Mouse (Mus musculus): ENCODE data around the gene Hist1h4j. TPM values are rescaled to one million over a fixed set of nuclear protein-coding genes. Genes with fewer than 3 reads are reported as not detected.
A peak's percentile ranks its signal among the peaks of the same experiment; 100 is the strongest.

Gene Hist1h4j
- total and polyA plus RNA-seq, 3 experiments = 2.7 to 947 TPM; not detected in 1

DNA sequence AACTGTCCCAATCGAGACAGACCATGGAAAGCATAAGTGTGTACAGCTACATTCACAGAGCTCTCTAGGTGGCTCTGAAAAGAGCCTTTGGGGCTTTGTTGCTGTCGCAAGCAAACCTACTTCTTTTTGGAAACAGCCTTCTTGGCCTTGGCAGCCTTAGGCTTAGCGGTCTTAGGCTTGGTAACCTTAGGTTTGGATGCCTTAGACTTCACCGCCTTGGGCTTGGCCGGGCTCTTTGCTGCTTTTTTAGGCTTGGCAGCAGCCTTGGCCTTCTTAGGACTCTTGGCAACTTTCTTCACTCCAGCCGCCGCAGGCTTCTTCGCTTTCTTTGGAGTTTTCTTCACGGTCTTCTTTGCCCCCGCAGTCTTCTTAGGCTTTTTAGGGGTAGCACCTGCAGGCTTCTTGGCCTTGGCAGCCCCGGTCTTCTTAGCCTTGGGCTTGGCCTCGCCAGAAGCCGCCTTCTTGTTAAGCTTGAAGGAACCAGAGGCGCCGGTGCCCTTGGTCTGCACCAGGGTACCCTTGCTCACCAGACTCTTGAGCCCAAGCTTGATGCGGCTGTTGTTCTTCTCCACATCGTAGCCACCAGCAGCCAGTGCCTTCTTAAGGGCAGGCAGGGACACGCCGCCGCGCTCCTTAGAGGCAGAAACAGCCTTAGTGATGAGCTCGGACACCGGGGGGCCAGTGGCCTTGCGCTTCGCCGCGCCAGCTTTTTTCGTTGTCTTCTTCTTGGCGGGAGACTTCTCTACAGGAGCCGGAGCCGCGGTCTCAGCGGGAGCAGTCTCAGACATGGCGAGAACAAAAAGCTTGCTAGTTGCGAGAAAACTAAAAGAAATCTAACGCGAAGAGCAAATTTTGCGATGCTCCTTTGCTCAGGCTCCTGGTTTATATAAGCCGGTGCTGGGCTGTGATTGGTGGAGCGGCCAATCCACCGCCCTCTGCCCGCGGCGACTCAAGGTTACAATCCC is 45.2 kb downstream of the Hist1h4j start, which contains the start of gene Hist1h1b:
Hist1h1b (minus strand) TSS at position 859 of the 965 bp plus-strand sequence.
- Histone ChIP-seq H3K9me3 (replicated peaks; ENCODE audit: insufficient read depth, low read length) (no peaks in the 10 kb centered on the region), H3K4me1 (ENCODE audit: control insufficient read depth in 1 of 2, insufficient read depth in 2 of 2, low read length in 2 of 2) (peaks cover 0 to 15% of the 10 kb centered on the region in 2 experiments; a peak in 2 of 4 replicates), H3K27me3 (ENCODE audit: control insufficient read depth in 1 of 2, insufficient read depth in 2 of 2, low read length in 2 of 2) (no peaks in the 10 kb centered on the region), H3K4me3 (ENCODE audit: control insufficient read depth in 1 of 2, insufficient read depth in 1 of 2, low read depth in 2 of 2, low read length in 2 of 2) (peak within 1 kb of the TSS; percentile 17 to 64), H3K9ac (ENCODE audit: control insufficient read depth, low read depth, low read length, poor library complexity, severe bottlenecking) (peak within 1 kb of the TSS; percentile 93), H3K27ac (ENCODE audit: control insufficient read depth, low read depth, low read length) (peak within 1 kb of the TSS; percentile 99), H3K36me3 (ENCODE audit: control insufficient read depth in 1 of 2, insufficient read depth in 2 of 2, low read length in 2 of 2) (peaks cover 0 to 30% of the 10 kb centered on the region in 2 experiments; a peak in 2 of 4 replicates), H3K79me2 (ENCODE audit: control insufficient read depth, insufficient read depth, low read length, poor library complexity) (peaks cover 8% of the 10 kb centered on the region; the same call in 1 of the 2 replicates)
- peak; percentile 94 for DNase-seq (ENCODE audit: low read depth, low spot score)
- no peak for TF ChIP-seq MAZ (IDR thresholded peaks at IDR 0.05; ENCODE audit: low read depth, low read length)
- TF ChIP-seq GABPA (IDR thresholded peaks at IDR 0.05; ENCODE audit: low read depth, low read length) = no peak
- TF ChIP-seq CTCF (IDR thresholded peaks at IDR 0.05 in 2 of 3, conservative IDR thresholded peaks at IDR 0.05 in 1 of 3; ENCODE audit: control insufficient read depth in 1 of 3, insufficient read depth in 1 of 3, low read depth in 2 of 3, low read length in 3 of 3, poor library complexity in 1 of 3, severe bottlenecking in 1 of 3) = 0 out of 6 replicates have a peak, but pooled peaks of 1 of the 3 experiments have one; percentile 9
- TF ChIP-seq POLR2A (IDR thresholded peaks at IDR 0.05; ENCODE audit: control insufficient read depth in 1 of 2, insufficient read depth in 1 of 2, low read depth in 1 of 2, low read length in 2 of 2, poor library complexity in 1 of 2) = peak in 1 of 2 experiments; percentile 97; a peak in 2 of 4 replicates
- peak; percentile 97 for TF ChIP-seq POLR2AphosphoS5 (IDR thresholded peaks at IDR 0.05; ENCODE audit: borderline replicate concordance, low read depth, low read length)

- no peaks in the 10 kb centered on the region for H3K9me3 ChIP-seq (replicated peaks; ENCODE audit: insufficient read depth, low read length)
- peak overlapping the region; percentile 17 to 64 for H3K4me3 ChIP-seq (ENCODE audit: control insufficient read depth in 1 of 2, insufficient read depth in 1 of 2, low read depth in 2 of 2, low read length in 2 of 2)
- H3K4me1 ChIP-seq (ENCODE audit: control insufficient read depth in 1 of 2, insufficient read depth in 2 of 2, low read length in 2 of 2) = peaks cover 0 to 15% of the 10 kb centered on the region in 2 experiments; a peak in 2 of 4 replicates
- H3K79me2 ChIP-seq (ENCODE audit: control insufficient read depth, insufficient read depth, low read length, poor library complexity) = peaks cover 8% of the 10 kb centered on the region; the same call in 1 of the 2 replicates
- H3K27ac ChIP-seq (ENCODE audit: control insufficient read depth, low read depth, low read length) = peak overlapping the region; percentile 99
- TF ChIP-seq ZMIZ1 (IDR thresholded peaks at IDR 0.05; ENCODE audit: low read depth, low read length) (no peak), EP300 (IDR thresholded peaks at IDR 0.05; ENCODE audit: low read depth in 1 of 2, low read length in 2 of 2) (no peak), CHD1 (IDR thresholded peaks at IDR 0.05; ENCODE audit: low read depth, low read length) (no peak), RCOR1 (IDR thresholded peaks at IDR 0.05; ENCODE audit: low read depth, low read length) (no peak), RAD21 (IDR thresholded peaks at IDR 0.05; ENCODE audit: low read depth, low read length) (no peak), MYB (IDR thresholded peaks at IDR 0.05; ENCODE audit: low read depth, low read length) (no peak), ELF1 (IDR thresholded peaks at IDR 0.05; ENCODE audit: low read depth, low read length) (no peak), MEF2A (IDR thresholded peaks at IDR 0.05; ENCODE audit: extremely low read depth, insufficient replicate concordance, low read depth, low read length, poor library complexity, severe bottlenecking) (no peak), CHD2 (IDR thresholded peaks at IDR 0.05; ENCODE audit: low read length) (no peak)
- DNase-seq (ENCODE audit: low read depth, low spot score) = peak; percentile 77
- H3K9ac ChIP-seq (ENCODE audit: control insufficient read depth, low read depth, low read length, poor library complexity, severe bottlenecking) = peak overlapping the region; percentile 93
- H3K27me3 ChIP-seq (ENCODE audit: control insufficient read depth in 1 of 2, insufficient read depth in 2 of 2, low read length in 2 of 2) = no peaks in the 10 kb centered on the region
- peaks cover 0 to 38% of the 10 kb centered on the region in 2 experiments; a peak in 2 of 4 replicates for H3K36me3 ChIP-seq (ENCODE audit: control insufficient read depth in 1 of 2, insufficient read depth in 2 of 2, low read length in 2 of 2)
Measured at GRCm38 (mm10) chr13:21781021-21781555, 46.2 kb downstream of the Hist1h4j start.
